Mouse (Mus musculus) left cerebral cortex, postnatal 4 days (tissue): ENCODE measurements around the gene Zzef1. TPM values are rescaled to one million over a fixed set of nuclear protein-coding genes. Genes with fewer than 3 reads are reported as not detected.
"Not testable (repeated sequence)": the region's sequence is repeated elsewhere in the genome, so short reads cannot be mapped to it uniquely, and the experiment has no call there.

Source experiments
- DNase-seq: peaks from one replicate; pipeline ENCODE4 v3.0.0-alpha.2; 2022
- intact Hi-C: fragments of 180-260 bp; cut with DNase I; formaldehyde crosslinking; loops from one replicate; pipeline ENCODE4 v1.15.1; 2025
- total RNA-seq, 2 experiments: library from RNA; stranded (reverse); gene quantifications; 2 replicates each; pipeline ENCODE4 v1.2.3; 2021

Zzef1 gene
- total RNA-seq = 10 to 100 TPM; 56.1 to 57.1 TPM

- DNase-seq = peak; percentile 94
- intact Hi-C loops = no loop called here
Measured at GRCm38 (mm10) chr11:72795455-72796295, at the start of gene Zzef1, which contains the start of gene Cyb5d2. Zzef1 (plus strand) TSS chr11:72796226. Cyb5d2 (minus strand) TSS chr11:72796142.

- DNase-seq = no peak
- intact Hi-C loops = no loop called here
Measured at GRCm38 (mm10) chr11:72751956-72752355, 44.1 kb upstream of the Zzef1 start.

GRCm38 (mm10) chr11:72758316-72758715, 37.7 kb upstream of the Zzef1 start:
- no peak for DNase-seq
- intact Hi-C loops = no loop called here

GRCm38 (mm10) chr11:72759581-72759980, 36.4 kb upstream of the Zzef1 start:
- DNase-seq = no peak
- intact Hi-C loops = no loop called here

- intact Hi-C loops = no loop called here
- no peak for DNase-seq
Measured at GRCm38 (mm10) chr11:72760781-72761180, 35.2 kb upstream of the Zzef1 start.

- no peak for DNase-seq
- intact Hi-C loops = no loop called here
Measured at GRCm38 (mm10) chr11:72764270-72764669, 31.8 kb upstream of the Zzef1 start.

GRCm38 (mm10) chr11:72767716-72768115, 28.3 kb upstream of the Zzef1 start:
- DNase-seq = no peak
- intact Hi-C loops = no loop called here

- intact Hi-C loops = no loop called here
- DNase-seq = no peak
Measured at GRCm38 (mm10) chr11:72769061-72769460, 27.0 kb upstream of the Zzef1 start.

GRCm38 (mm10) chr11:72770324-72770723, 25.7 kb upstream of the Zzef1 start:
- intact Hi-C loops = no loop called here
- DNase-seq = no peak

- no peak for DNase-seq
- intact Hi-C loops = no loop called here
Measured at GRCm38 (mm10) chr11:72770816-72771215, 25.2 kb upstream of the Zzef1 start.

- intact Hi-C loops = no loop called here
- DNase-seq = no peak
Measured at GRCm38 (mm10) chr11:72771461-72771860, 24.6 kb upstream of the Zzef1 start.

- intact Hi-C loops, DNase-seq: not testable (repeated sequence)
Measured at GRCm38 (mm10) chr11:72772611-72773010, 23.4 kb upstream of the Zzef1 start.

- DNase-seq = no peak
- intact Hi-C loops = no loop called here
Measured at GRCm38 (mm10) chr11:72778957-72779356, 17.1 kb upstream of the Zzef1 start.

- intact Hi-C loops = no loop called here
- DNase-seq = no peak
Measured at GRCm38 (mm10) chr11:72782103-72782502, 13.9 kb upstream of the Zzef1 start.

- no peak for DNase-seq
- intact Hi-C loops = no loop called here
Measured at GRCm38 (mm10) chr11:72782503-72782902, 13.5 kb upstream of the Zzef1 start.

GRCm38 (mm10) chr11:72792033-72792432, 4.0 kb upstream of the Zzef1 start:
- DNase-seq = no peak
- intact Hi-C loops = no loop called here

- no peak for DNase-seq
- intact Hi-C loops = no loop called here
Measured at GRCm38 (mm10) chr11:72795149-72795454, 924 bp upstream of the Zzef1 start.

GRCm38 (mm10) chr11:72796296-72796687, 266 bp downstream of the Zzef1 start:
- intact Hi-C loops = no loop called here

GRCm38 (mm10) chr11:72796773-72797338, 830 bp downstream of the Zzef1 start:
- intact Hi-C loops = no loop called here
- no peak for DNase-seq

More at GRCm38 (mm10) chr11:72796296-72796687, 266 bp downstream of the Zzef1 start:
- DNase-seq = no peak

GRCm38 (mm10) chr11:72798112-72798511, 2.1 kb downstream of the Zzef1 start:
- intact Hi-C loops = no loop called here
- DNase-seq = no peak

GRCm38 (mm10) chr11:72801182-72801581, 5.2 kb downstream of the Zzef1 start:
- DNase-seq = no peak
- intact Hi-C loops = no loop called here

GRCm38 (mm10) chr11:72803038-72803437, 7.0 kb downstream of the Zzef1 start:
- intact Hi-C loops = no loop called here
- DNase-seq = no peak
